Mouse (Mus musculus) fibroblast of lung, adult 2 months (primary cell): ENCODE measurements at regions not wholly inside any gene's neighbourhood (a gene's known extent, or its start where the extent isn't known, plus 50 kb on each side); places are given as distances from the start of the nearest gene placed in this dataset.
A peak's percentile ranks its signal among the peaks of the same experiment; 100 is the strongest.
"Not testable (repeated sequence)": the region's sequence is repeated elsewhere in the genome, so short reads cannot be mapped to it uniquely, and the experiment has no call there.

Experiments used
- DNase-seq: peaks from one replicate; pipeline ENCODE4 v3.0.0-alpha.2; 2011; ENCODE audit warnings: low read depth

DNA sequence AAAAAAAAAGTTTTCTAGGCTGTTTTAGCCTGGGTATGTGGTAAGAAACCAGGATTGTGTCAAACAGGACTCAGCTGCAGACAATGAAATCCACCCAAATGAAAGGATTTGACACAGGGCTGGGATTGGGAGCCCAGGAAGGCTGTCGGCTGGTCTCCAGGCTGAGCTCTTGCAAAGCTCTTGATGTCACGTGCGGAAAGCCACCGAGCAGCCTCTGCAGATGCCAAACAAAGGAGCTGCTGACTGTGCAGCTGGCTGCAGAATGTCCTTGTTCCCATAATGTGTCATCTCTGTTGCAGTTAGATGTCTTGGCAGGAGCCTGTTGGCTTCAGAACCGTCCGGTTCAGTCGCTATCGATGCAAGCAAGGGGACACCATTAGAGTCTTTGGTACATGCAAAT lies 56.1 kb downstream of the Bbs10 start:
- DNase-seq, result no peak

DNA sequence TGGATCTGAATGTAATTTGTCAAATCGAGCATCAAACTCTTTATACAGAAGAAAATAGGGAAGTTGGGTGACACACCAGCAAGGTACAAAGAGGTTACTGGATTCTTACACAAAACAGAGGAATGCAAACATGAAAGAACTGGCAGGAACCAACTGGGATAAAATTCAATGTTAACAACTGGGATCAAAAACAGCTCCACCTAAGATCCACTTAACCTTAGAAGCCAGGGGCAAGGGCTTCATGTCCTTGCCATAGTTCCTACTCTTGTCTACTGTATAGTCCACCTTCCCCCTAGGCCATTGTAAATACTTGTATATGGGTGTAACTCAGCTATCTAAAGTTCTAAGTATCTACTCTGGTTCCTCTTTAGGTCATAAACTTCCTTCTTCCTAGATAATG lies 59.9 kb downstream of the Bbs10 start:
- not testable (repeated sequence) for DNase-seq

DNA sequence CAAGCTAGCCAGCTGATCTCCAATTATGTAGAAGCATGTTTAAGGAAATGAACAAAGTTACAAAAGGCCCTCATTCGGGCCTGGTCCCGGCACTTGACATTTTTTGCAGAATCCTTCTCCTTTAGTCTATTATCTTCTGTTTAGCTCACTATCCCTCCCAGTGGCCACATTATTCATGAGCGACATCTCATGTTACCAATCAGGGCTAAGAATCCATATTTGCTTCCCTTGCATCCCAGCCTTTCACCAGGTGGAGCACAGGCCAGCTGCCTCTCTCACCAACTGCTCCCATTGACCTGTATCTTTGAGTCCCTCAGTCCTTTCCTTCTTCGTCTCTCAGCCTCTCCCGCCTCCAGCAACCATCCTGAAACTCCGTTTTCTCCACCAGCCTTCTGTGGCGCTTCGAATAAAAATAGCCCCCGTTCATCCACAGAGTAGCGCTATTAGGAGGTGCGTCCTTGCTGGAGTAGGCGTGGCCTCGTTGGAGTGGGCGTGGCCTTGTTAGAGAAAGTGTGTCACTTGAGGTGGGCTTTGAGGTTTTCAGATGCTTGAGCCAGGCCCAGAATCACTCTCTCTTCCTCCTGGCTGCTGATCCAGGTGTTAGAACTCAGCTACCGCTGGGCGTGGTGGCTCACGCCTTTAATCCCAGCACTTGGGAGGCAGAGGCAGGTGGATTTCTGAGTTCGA lies 63.4 kb downstream of the Bbs10 start:
- DNase-seq, result no peak

DNA sequence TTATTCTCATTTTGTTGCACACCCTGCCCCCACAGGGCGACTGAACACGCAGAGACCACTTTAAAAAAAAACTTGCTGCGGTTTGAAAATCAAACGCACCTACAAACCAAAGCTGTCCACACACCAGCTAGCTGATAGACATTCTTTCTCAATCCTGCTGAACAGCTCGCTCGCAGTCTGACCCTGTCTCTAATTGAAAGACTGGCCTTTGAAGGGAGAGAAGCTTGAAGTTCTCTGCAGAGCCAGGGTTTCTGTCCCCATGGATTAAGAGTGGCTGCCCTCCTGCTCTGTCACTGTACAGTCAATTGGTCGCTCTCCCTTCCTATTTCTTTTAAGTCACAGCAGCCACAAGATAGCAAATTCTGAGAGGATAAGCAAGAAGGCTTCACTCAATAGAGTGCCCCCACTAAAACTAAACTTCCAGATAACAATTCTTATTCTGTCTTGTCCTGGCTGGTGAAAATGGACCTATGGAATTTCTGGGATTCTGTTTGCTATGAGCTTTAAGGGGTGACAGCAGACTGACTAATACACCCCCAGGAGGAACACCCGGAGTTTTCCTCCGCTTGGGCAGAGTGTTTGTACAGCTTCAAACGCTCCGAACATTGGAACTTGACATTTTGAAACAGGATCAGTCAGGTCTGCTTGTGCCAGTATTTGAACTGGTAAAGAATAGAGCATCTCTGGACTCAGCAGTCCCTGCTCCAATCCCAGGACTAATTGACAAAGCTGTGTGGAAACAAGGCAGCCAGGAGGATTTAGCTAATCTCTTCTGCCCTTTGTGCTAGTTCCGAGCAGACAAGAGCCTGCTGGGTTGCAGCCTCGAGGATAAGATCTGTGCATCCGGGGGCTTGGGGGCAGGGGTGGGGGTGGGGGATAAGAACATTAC lies 65.5 kb downstream of the Bbs10 start:
- DNase-seq, result no peak

DNA sequence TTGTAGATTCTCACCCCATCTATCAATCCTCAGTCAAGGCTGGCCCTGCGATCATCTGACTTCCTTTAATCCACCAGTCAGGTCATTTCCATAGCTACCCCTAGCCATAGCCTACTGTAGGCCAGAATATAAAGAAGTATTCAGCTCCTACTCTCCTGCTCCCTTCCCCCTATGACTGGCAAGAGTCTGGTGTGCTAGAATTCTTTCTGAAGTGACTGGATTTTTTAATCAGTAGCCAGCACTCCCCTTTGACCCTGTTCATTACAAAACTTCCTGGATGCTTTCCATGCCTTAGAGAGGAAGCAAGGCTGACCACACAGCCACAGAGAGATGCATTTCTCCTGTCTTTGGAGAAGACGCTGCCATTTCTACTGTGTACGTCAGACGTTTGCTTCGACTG lies 66.5 kb downstream of the Bbs10 start:
- peak; percentile 29 for DNase-seq

DNA sequence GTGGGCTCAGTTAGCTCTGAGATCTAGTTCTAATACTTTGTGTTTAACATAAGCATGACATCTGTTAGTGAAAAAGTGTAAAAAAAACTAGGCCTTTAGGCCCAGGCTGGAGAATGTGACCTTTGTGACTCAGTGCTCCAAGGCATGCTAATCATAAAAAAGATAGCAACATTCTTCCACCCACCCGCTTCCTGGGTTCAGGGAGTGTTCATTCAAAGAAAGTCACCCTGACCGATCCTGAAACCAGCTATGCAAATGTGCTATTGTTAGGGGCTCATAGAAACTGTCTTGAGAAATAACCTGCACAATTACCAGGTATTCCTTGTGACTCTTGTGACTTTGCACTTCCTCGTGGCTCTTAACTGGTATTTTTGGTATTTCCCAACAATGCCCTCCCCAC lies 70.6 kb downstream of the Bbs10 start:
- DNase-seq, result not testable (repeated sequence)

DNA sequence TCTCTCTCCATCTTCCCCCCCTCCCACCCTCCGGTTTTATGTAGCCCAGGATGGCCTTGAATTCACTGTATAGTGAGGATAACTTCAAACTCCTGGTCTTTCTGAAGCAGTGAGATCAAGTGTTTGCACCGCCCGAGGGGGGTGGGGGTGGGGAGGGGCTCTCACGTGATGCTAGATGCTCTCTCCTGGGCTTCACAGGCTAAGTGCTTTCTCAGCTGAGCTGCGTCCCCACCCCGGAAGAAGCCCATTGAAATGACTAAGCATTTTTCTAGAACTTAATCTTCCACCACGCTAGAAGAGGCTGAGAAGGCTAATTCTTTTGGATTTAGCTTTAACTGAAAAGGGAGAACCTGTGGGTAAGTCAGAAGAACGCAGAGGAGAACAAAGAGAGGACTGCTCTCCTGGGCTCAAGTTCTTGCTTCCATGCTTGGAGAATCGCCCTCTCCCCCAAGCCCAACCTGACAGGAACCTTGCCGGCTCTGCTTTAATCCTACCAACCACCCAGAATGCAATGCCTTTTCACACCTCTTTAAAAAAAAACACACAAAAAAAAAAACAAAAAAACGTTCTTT lies 79.7 kb downstream of the Bbs10 start:
- DNase-seq, result no peak

DNA sequence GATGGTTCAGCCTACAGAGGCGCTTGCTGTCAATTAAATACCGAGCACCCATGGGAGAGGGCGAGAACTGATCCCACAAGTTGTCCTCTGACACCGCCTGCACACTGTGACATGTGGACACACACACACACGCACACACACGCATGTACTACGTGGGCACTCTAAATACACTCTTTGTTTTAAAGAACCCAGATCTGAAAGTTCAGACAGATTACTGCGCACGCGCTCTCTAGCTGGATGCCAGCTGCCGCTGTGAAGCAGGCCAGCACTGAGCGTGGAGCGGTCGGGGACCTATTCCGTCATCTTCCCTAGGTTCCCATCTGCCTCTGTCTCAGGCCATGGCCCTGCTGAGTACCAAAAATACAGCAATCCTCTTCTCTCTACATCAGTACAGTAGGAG lies 83.2 kb downstream of the Bbs10 start:
- DNase-seq, result no peak

DNA sequence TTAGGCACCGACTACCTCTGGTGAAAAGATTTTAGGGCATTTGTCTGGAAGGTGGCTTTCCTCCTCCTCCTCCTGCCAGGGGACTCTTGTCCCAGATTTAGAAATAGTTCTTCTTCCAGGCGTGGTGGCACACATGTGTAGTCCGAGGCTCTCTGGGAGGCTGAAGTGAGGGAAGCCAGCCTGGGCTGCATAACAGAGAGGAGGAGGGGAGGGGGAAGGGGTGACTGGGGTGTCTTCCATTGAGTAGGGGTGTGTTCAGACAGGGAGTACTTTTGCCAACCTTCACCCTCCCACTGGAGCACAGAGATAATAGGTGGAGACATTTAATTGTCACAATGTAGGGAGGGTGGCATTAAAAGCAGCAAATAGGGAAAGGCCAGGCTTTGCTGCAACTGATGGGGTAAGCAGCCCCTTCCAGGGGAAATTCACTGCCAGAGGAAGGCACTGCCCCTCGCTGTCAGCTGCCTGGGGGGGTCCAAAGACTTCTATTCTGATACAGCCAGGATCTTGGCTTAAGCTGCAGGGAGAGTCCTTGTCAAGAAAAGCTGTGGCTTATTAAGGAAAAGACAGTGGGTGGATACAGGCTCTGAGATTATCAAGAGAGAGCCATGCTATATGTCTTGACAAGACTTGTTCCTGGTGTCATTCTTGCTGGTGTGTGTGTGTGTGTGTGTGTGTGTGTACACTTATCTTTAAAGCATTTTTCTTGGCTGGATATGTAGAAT lies 83.9 kb downstream of the Bbs10 start:
- DNase-seq, result no peak

DNA sequence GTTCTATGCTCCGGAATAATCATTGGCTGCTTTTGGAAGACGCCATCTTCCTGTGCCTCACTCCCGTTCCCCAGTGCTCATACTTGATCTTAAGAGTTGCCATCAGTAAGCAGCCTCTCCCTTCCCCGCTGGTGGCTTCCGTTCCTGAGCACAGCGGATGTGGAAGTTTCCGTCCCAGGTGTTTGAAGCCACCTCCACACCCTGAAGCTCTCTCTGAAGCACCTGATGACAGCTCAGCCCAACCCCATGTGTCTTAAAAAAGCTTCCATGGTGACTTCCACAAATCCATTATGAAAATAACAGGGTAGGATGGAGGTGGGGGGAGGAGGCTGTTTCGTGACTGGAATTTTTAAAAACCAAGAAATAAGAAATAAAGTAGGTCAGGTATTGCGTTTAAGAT lies 87.1 kb downstream of the Bbs10 start:
- DNase-seq, result no peak

DNA sequence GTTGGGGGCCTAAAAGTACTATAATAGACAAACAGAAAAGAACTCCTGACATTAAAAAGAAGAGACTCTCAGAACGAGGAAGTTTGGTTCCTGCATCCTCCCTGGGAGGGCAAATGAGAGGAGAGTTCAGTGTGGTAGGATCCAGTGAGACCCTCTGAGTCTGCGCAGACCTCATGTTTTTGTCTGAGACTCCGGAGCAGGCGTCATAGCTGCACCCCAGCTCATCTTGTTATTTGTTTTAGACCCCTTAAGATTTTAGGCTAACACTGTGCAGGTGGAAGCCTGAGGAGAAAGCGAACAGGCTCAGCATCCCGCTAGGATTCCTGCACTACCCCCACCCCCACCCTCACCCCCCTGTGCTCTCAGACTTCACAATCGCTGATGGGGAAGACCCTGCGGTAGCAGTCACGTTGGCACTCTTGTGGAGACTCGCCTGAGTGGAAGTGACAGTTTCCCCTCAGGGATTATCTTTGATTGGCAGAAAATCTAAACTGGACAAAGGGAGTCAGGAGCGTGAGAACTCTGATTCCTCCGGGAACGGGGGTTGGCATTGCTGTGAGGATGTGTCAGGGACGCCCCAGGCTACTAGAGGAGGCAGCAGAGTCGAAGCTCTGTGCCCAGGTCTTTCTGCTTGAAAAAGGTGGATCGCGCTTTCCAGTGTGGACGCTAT lies 85.0 kb upstream of the Nap1l1 start:
- no peak for DNase-seq

DNA sequence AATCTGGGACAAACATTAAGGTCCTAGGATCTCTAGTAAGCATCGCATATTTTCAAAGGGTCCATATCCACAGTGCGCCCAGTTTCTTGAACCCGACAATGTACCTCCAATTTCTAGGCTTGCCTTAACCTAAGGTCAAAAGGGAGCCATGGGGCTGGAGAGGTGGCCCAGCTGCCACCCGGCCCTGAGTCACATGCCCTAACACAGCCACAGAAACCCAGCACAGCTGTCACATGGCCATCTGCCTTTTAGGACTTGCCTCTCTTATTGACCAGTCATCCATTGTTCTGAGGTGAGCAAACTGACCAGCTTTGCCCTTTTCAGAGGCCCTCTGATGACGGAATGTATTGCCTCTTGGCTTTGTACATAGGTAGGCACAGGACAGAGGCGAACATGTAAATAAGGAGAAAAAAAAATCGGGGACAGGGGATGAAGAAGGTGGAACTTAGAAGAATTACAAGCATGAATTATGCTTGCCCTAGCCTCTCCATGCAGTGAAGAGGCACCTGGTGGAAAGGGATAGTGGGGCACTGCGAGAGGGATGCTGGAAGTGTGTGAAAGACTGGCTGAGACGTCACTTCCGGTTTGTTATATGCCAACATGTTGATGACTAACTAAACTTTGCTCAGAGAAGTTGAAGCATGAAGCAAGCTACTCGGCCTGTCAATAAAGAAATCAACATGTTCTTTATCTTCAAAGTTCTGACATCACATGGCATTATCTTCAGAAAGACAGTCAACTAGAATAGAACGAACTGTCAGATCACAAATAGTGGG lies 84.3 kb upstream of the Nap1l1 start:
- DNase-seq, result no peak

DNA sequence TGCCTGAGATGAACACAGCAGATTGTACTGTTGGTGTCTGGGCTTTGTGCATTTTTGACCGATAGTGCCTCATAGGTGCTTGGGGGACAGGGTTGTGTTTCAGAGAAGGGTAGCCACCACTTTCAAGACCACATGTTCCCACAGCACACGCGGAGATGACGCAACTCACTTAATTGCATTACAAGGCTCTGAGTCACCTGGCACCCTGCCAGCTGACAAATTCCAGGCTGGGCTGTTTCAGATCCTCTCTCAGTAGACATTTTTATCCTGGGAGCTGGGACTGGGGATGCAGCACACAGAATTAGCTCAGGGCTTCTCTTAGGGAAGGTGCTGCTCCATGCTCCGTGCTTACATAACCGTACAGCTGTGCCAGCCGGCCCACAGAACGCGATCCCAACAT lies 83.1 kb upstream of the Nap1l1 start:
- DNase-seq, result peak; percentile 81

DNA sequence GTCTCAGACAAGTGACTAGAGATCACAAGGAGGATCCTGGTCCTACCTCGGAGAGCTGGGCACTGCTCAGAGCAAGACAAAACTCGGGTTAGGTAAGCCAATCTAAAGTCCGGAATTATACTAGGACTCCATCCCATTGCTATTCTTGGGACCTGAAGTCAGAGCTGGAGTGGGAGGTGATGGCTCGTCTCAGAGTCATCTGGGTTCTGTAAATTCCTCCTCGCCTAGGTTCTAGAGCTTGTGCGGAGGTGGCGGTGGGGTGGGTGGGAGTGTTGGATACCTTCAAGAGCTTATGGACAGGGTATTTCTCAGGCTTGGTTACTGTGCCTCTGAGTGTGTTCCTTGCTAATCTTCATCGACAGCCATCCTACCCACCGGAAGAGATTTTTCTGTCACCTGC lies 78.6 kb upstream of the Nap1l1 start:
- DNase-seq, result no peak

DNA sequence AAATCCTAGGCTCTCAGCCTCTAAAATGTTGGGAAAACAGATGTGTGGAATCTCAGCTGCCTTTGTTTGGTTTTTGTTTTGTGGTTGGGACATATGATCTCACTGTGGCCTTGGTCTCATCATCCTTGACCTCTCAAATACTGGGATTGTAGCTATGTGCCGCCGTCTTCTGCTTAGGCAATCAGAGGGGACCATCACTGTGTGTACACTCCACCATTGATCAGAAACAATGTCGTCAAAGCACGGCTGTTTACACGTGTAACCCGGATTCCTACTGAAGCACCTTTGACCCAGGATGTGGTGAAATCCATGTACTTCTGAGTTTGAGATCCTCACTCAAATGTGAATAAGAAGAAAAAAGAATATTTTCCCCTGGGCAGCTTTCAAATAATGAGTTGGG lies 68.0 kb upstream of the Nap1l1 start:
- no peak for DNase-seq

DNA sequence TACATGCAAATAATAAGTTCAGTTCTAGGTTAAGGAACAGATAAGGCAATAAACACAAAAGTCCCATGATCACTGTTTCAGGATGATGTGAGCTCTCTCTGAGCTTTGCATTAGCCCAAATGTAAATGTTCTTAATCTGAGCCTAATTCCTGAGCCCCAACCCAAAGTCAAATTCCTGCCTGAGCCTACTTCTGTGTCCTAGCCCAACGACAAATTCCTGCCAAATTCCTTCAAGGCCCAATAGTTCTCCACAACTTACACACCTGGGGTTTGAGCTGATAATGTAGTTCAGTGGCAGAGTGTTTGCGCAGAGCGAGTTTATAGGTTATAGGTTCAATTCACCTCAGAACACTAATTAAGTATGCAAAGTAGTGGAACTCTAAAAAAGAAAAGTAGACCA lies 64.1 kb upstream of the Nap1l1 start:
- no peak for DNase-seq

DNA sequence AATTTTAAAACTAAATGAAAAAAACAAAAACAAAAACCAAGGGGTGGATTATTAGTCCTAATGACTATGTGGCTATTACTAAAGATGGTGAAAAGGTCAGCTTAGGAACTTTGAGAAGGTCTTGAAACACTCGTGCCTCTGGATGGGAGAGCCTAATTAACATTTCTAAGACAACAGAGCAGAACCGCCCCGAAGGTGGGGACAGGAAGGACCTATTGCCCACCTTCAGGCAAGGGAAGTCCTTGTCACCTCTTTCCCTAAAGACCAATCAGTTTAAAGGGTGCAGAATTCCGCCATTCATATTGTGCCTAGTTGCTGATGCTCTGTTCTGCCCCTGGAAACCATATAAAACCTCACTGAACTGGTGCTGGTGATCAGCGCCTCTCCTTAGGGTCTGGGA lies 63.5 kb upstream of the Nap1l1 start:
- no peak for DNase-seq

DNA sequence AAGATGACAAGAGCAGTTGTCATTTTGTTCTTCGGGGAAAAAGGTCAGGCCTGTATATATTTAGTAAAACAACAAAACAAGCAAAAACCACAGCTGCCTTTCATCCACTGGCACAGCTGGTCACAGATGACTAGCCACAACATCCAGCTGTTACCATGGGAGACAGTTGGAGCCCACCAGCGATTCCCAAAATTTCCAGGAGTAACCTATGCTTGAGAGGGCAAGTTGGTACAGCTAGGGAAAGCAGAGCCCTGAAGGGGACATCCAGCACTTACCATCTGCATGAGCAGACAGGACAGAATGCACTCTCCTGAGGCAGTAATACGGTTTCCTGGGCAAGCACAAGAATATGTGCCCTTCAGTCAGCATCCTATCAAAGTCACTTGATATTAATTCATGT lies 62.9 kb upstream of the Nap1l1 start:
- no peak for DNase-seq

DNA sequence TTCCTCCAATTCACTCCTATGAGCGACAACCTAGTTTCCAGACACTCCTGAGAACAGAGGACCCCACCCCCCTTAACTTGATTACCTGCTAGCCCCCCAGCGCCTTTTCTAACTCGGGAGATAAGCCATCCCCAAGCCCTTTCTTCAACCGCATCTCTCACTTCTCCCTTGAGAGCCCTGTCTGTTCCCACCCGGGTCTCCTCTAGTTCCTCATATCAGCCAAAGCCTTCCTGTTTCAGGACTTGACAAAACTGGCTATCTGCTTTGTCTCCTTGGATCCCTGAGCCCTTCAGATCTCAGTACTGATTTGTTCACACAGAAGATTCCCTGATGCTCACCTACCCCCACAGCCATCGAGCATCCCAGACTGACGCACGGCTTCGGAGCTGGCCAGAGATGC lies 61.5 kb upstream of the Nap1l1 start:
- DNase-seq, result no peak

DNA sequence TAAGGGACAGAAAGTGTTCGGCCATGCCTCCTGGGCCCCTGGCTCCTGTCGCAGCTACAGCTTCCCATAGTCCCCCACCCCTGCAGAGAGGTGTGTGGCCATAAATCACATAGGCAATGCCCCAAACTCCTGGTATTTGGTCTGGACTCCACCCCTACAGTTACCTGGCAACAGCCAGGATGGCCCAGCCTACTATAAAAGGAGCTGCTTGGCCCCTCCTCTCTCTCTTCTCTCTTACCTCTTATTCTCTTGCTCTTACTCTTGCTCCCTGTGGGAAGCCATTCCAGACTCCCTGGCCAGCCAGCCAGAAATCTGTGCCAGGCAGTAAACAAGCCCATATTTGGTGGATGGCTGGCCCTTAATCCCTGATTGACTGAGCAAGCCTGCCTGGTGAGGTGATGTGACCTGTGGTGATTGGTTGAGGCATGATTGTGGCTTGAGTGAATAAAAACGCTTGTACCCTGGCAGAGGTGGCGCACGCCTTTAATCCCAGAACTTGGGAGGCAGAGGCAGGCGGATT lies 56.4 kb upstream of the Nap1l1 start:
- no peak for DNase-seq
